Comparison of ENCODE assay signal across 11 mouse cellular contexts in the genomic region with DNA sequence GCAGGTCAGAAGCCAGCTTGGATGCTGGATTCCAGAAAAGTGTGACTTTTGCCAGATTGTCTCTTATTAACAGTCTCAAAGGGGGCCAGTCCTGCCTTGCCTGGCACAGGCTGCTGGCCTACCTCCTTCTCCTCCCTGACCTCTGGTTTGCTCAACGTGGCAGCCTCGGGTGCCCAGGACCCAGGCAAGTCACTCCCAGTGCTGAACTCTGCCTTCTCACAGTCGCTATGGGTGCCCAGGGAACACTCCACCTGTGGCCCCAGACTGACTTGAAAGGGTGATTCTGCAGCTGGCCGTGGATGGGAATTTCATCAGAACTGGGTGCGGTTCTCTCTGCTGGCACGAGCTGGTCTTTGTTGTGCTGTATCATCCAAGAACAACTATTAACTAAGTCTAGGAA.
DNase-seq lines count a peak whose midpoint lies in the region; ATAC-seq lines count a peak whose summit lies in the region.
"Had no signal": no experiment of that assay in that cellular context is flagged by ENCODE, and none has a peak within 500 bp of the region (broad histone marks: within the 10 kb centered on the region; RNA-seq: fewer than 3 reads in every experiment).

No protein-coding gene starts in this region.

- WGBS in heart, embryonic 11.5 days (ENCODE audit: insufficient replicate concordance) = 84% methylated on average over 6 of the region's 6 CpGs
- 66% methylated on average over 6 of the region's 6 CpGs for WGBS in kidney, embryonic 16.5 days

- no peaks in the 10 kb centered on the region for H3K36me3 ChIP-seq in heart, embryonic 11.5 days (ENCODE audit: control insufficient read depth, insufficient read depth, low read length)
- 0 out of 2 replicates have a peak, but pooled peaks cover 2% of the 10 kb centered on the region for H3K36me3 ChIP-seq in kidney, embryonic 16.5 days (ENCODE audit: insufficient read depth, low read length)
- H3K36me3 ChIP-seq: hindbrain, embryonic 13.5 days; limb, embryonic 12.5 days had no signal

- no peak overlapping the region for H3K9ac ChIP-seq in heart, embryonic 11.5 days (ENCODE audit: low read depth, low read length)
- no peak overlapping the region for H3K9ac ChIP-seq in kidney, embryonic 16.5 days (replicated peaks; ENCODE audit: low read length)
- H3K9ac ChIP-seq: hindbrain, embryonic 13.5 days; limb, embryonic 12.5 days had no signal

- DNase-seq in heart, adult 11 months = peak; percentile 96
- DNase-seq in lung, postnatal 14 days = peak; percentile 22
- no peak for DNase-seq in lung, postnatal 4 days
- DNase-seq in spleen, postnatal 36 days (ENCODE audit: low spot score in 2 of 2) = no peak
- no peak for DNase-seq in right cerebral cortex, postnatal 14 days
- no peak for DNase-seq in cerebellum, adult 18-20 months
- DNase-seq: right cerebral cortex, postnatal 4 days had no signal

- no peak overlapping the region for H3K4me3 ChIP-seq in heart, embryonic 11.5 days (ENCODE audit: low read depth, low read length)
- no peak overlapping the region for H3K4me3 ChIP-seq in kidney, embryonic 16.5 days (ENCODE audit: low read length)
- H3K4me3 ChIP-seq: hindbrain, embryonic 13.5 days; limb, embryonic 12.5 days had no signal

- no peak overlapping the region for H3K27ac ChIP-seq in heart, embryonic 11.5 days (ENCODE audit: low read depth, low read length)
- H3K27ac ChIP-seq in kidney, embryonic 16.5 days (ENCODE audit: low read length) = peak overlapping the region; percentile 70; the same call in 1 of the 2 replicates
- H3K27ac ChIP-seq: hindbrain, embryonic 13.5 days; limb, embryonic 12.5 days had no signal

- H3K4me1 ChIP-seq in heart, embryonic 11.5 days (ENCODE audit: control insufficient read depth, insufficient read depth, low read length) = peaks cover 45% of the 10 kb centered on the region
- peaks cover 44% of the 10 kb centered on the region for H3K4me1 ChIP-seq in kidney, embryonic 16.5 days (ENCODE audit: insufficient read depth, low read length)

- H3K4me2 ChIP-seq in heart, embryonic 11.5 days = no peak overlapping the region
- H3K4me2 ChIP-seq in kidney, embryonic 16.5 days (replicated peaks; ENCODE audit: low read depth, low read length) = no peak overlapping the region
- H3K4me2 ChIP-seq: hindbrain, embryonic 13.5 days; limb, embryonic 12.5 days had no signal

- H3K9me3 ChIP-seq in heart, embryonic 11.5 days (replicated peaks; ENCODE audit: control insufficient read depth, low read length) = no peaks in the 10 kb centered on the region
- H3K9me3 ChIP-seq in kidney, embryonic 16.5 days (ENCODE audit: low read length) = no peaks in the 10 kb centered on the region
- H3K9me3 ChIP-seq: hindbrain, embryonic 13.5 days; limb, embryonic 12.5 days had no signal

- no peak for ATAC-seq in heart, embryonic 11.5 days (replicated peaks; ENCODE audit: insufficient number of reproducible peaks, low FRiP score, low TSS enrichment)
- ATAC-seq in kidney, embryonic 16.5 days (ENCODE audit: low FRiP score, low TSS enrichment) = no peak

- no peaks in the 10 kb centered on the region for H3K27me3 ChIP-seq in heart, embryonic 11.5 days (ENCODE audit: control insufficient read depth, insufficient read depth, low read length)
- no peaks in the 10 kb centered on the region for H3K27me3 ChIP-seq in kidney, embryonic 16.5 days (ENCODE audit: insufficient read depth, low read length)
- H3K27me3 ChIP-seq: hindbrain, embryonic 13.5 days; limb, embryonic 12.5 days had no signal

Comparison
In these comparisons a context has a peak if more than half of its experiments do, and no peak if none do; other contexts are left out.
1. DNase-seq: peak in heart, adult 11 months (single experiment) and lung, postnatal 14 days (single experiment); none in lung, postnatal 4 days (0 of 2), spleen, postnatal 36 days (0 of 2), right cerebral cortex, postnatal 14 days (single experiment) and cerebellum, adult 18-20 months (0 of 2).